Mouse (Mus musculus) midbrain, embryonic 10.5 days (tissue): ENCODE measurements around the gene Cbfa2t3. TPM values are rescaled to one million over a fixed set of nuclear protein-coding genes. Genes with fewer than 3 reads are reported as not detected.

Source experiments
- DNase-seq: peaks from one replicate; pipeline ENCODE4 v3.0.0-alpha.2; 2017; ENCODE audit warnings: low spot score
- H3K27ac ChIP-seq: fragments of 300-500 bp; sonication (generic); replicated peaks from 2 replicates; pipeline ENCODE4 v1.5.1; 2016; ENCODE audit warnings: mild to moderate bottlenecking
- H3K27me3 ChIP-seq: fragments of 300-500 bp; sonication (generic); 2 replicates; pipeline ENCODE4 v1.6.1; 2016; ENCODE audit warnings: low read depth, mild to moderate bottlenecking; ENCODE audit not compliant: poor library complexity, severe bottlenecking
- H3K36me3 ChIP-seq: fragments of 300-500 bp; sonication (generic); 2 replicates; pipeline ENCODE4 v1.6.1; 2016; ENCODE audit warnings: mild to moderate bottlenecking, moderate library complexity
- H3K4me1 ChIP-seq: fragments of 300-500 bp; sonication (generic); 2 replicates; pipeline ENCODE4 v1.6.1; 2016
- H3K4me3 ChIP-seq: fragments of 300-500 bp; sonication (generic); 2 replicates; pipeline ENCODE4 v1.5.1; 2016; ENCODE audit warnings: mild to moderate bottlenecking, moderate library complexity
- H3K9me3 ChIP-seq: fragments of 300-500 bp; sonication (generic); replicated peaks from 2 replicates; pipeline ENCODE4 v1.6.1; 2016; ENCODE audit warnings: mild to moderate bottlenecking
- WGBS: fragments of 180-500 bp; shearing (Covaris S2); methylation state at CpG from one replicate; pipeline ENCODE4 v1.1.7; 2016; 5-methylcytosine and 5-hydroxymethylcytosine counted together
- polyA plus RNA-seq: library from polyadenylated mRNA; unstranded; fragments of >200 nt; fragmentation: Nextera tagmentation; extraction: Ambion mirVana; gene quantifications from 2 replicates; pipeline ENCODE4 v1.2.1, GENCODE M21; 2016

Cbfa2t3 gene
- polyA plus RNA-seq, 1 experiment from 2014 or later, result 1.9 TPM

DNA sequence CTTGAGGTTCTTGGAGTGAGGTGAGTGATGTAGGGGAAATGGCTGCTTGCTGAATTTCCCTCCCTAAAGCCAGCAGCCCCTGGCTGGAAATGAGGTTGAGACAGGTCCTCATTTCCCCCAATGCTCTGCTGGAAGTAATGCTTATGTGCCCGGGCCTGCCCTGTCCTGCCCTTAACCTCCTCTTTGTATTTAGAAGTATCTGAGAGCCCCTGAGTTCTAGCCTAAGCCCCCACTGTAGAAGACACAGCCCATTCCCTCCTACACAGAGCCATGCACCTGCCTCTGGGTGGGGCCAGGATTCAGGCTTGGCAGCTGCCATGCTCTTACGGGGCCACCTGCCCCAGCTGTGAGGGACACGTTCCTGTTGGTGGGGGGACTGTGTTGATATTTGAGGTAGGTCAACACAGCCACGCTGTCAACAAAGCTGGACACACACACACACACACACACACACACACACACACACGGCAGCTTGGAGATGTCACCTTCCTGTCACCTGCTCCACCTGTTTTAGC is 598 bp downstream of the Cbfa2t3 start:
- 86% methylated on average over 5 of the region's 5 CpGs for WGBS
- peaks cover 33% of the 10 kb centered on the region for H3K4me1 ChIP-seq
- H3K27me3 ChIP-seq, result peaks cover 4% of the 10 kb centered on the region; the same call in 1 of the 2 replicates
- peak overlapping the region; percentile 53 for H3K27ac ChIP-seq
- H3K9me3 ChIP-seq, result no peaks in the 10 kb centered on the region
- peak overlapping the region; percentile 29 for H3K4me3 ChIP-seq
- no peaks in the 10 kb centered on the region for H3K36me3 ChIP-seq
- no peak for DNase-seq

DNA sequence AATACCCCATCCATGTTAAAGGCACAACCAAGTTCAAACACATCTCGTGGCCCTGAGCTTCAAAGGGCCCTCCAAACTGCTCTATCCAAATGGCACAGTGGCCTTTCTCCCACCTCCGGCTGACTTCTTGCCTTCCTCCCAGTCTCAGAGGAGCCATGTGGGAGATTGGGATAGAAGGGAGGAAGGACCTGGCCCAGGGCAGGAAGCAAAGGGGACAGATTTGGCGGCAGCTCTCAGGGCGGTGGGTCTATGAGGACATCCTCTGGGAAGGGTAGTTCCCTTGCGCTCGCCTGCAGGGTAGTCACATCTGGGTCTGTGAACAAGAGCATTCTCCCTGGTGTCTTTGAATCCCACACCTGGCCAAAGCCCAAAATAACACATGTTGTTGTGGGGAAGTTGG is 1.3 kb downstream of the Cbfa2t3 start:
- no peak for DNase-seq
- H3K4me1 ChIP-seq, result peaks cover 33% of the 10 kb centered on the region
- 83% methylated on average over 6 of the region's 6 CpGs for WGBS
- no peaks in the 10 kb centered on the region for H3K9me3 ChIP-seq
- H3K27me3 ChIP-seq, result peaks cover 4% of the 10 kb centered on the region; the same call in 1 of the 2 replicates
- H3K4me3 ChIP-seq, result 0 out of 2 replicates have a peak overlapping the region, but pooled peaks have one; percentile 29
- no peak overlapping the region; the same call in 1 of the 2 replicates for H3K27ac ChIP-seq
- no peaks in the 10 kb centered on the region for H3K36me3 ChIP-seq

DNA sequence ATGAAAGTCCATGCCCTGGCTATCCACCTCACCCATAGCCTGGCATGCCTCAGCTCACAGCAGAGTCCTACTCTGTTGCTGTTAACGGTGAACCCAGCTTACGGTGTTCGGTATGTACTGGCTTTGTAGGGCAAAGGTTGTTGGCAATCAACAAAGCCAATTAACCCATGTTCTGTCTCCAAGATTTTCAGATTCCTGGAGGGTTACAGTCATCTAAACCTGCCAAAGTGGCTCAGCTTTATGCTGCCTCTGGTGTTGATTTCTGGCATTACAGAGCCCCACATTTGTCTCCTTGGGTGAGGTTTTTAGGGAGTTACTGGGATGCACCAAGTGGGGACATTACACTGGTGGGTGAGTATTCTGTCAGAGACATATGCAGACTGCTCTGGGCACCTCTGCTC is 1.7 kb downstream of the Cbfa2t3 start:
- Histone ChIP-seq H3K4me1 (peaks cover 33% of the 10 kb centered on the region), H3K9me3 (no peaks in the 10 kb centered on the region), H3K4me3 (no peak overlapping the region), H3K36me3 (no peaks in the 10 kb centered on the region), H3K27me3 (peaks cover 4% of the 10 kb centered on the region; the same call in 1 of the 2 replicates), H3K27ac (no peak overlapping the region)
- no peak for DNase-seq
- 86% methylated on average over 3 of the region's 3 CpGs for WGBS

DNA sequence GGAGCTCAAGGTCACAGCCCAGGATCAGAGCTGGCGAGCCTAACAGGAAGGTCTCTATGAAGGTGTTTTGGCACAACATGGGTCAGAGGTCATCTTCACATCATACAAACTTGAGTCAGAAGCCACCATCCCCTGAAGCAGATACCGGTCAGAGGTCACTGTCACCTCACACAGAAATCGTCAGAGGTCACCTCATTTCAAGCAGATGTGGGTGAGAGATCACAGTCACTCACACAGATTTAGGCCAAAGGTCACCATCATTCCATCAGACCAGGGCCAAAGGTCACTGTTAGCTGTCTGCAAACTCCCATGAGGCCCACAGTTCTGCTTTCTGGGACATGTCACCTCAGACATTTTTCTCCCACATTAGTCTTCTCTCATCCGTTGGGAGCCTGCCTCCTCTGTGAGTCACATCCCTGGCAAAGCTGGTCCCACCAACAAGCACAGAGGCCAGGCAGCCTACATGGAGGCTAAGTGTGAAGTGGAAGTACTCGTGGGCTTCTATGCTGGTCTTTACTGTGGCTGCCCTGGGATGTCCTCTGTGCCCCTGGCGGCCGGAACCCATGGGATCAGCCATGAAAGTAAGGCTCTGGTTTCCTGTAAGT is 3.4 kb downstream of the Cbfa2t3 start:
- no peak for DNase-seq
- WGBS, result 64% methylated on average over 7 of the region's 7 CpGs
- no peak overlapping the region for H3K4me3 ChIP-seq
- no peaks in the 10 kb centered on the region; the same call in 1 of the 2 replicates for H3K27me3 ChIP-seq
- H3K27ac ChIP-seq, result no peak overlapping the region
- peaks cover 30% of the 10 kb centered on the region for H3K4me1 ChIP-seq
- H3K36me3 ChIP-seq, result no peaks in the 10 kb centered on the region
- no peaks in the 10 kb centered on the region for H3K9me3 ChIP-seq

DNA sequence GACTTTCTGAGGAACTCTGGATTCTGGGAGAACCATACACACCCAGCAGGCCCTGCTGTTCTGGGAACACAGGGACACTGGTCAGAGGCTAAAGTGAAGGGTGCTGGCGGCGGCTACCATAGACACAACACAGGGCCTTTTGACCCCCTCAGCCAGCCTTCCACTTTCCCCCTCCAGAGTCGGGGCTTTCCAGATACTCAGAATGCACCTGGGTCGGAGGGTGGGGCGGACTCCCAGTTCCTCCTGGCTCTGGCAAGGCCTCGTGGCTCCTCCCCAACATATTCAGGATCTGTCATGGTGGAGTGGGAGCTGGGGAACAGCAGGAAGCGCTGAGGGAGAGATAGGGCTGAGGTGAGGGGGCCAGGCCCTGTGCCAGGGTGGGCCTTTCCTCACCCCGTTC is 6.8 kb downstream of the Cbfa2t3 start:
- WGBS, result 82% methylated on average over 8 of the region's 8 CpGs
- no peaks in the 10 kb centered on the region; the same call in 1 of the 2 replicates for H3K27me3 ChIP-seq
- peaks cover 13% of the 10 kb centered on the region for H3K4me1 ChIP-seq
- H3K4me3 ChIP-seq, result no peak overlapping the region
- no peak overlapping the region for H3K27ac ChIP-seq
- H3K9me3 ChIP-seq, result no peaks in the 10 kb centered on the region
- H3K36me3 ChIP-seq, result no peaks in the 10 kb centered on the region
- DNase-seq, result no peak

DNA sequence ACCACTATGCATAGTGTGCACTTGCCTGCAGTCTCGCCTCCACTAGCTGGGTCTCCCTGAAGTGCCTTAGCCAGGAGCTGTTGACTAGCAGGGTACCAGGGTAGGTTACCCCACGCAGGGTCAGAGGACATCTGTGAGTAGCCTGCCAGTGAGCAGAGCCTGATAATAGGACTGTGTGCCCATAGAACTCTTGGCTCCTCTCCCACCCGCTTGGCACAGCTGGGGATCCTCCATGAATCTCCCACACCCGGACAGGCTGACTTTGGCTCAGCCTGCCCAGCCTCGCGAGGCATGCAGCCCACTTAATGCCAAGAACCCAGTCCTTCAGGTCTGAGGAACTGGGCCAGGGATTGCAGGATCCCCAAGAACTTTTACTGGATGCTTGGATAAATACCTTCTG is 7.9 kb downstream of the Cbfa2t3 start:
- peaks cover 13% of the 10 kb centered on the region for H3K4me1 ChIP-seq
- H3K27me3 ChIP-seq, result no peaks in the 10 kb centered on the region
- no peak for DNase-seq
- no peaks in the 10 kb centered on the region for H3K36me3 ChIP-seq
- no peak overlapping the region for H3K27ac ChIP-seq
- H3K9me3 ChIP-seq, result no peaks in the 10 kb centered on the region
- H3K4me3 ChIP-seq, result no peak overlapping the region
- WGBS, result 86% methylated on average over 6 of the region's 6 CpGs

DNA sequence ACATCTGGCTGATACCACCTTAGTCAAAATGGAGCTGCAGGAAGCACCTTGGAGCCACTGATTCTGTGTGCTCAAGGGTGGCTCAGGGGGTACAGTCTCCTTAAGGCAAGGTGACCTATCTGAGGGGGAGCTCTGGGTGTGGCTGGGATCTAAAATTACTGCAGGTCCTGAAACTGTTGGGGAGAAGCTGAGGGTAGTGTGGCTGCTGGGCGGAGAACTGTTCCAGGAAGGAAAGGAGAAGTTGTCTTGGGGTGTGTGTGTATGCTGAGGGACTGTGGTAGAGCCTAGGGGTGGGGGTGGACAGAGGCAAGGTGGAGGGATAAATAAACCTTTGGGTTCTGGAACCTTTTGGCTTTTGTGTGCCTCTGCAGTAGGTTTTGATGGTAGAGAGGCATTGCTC is 9.6 kb downstream of the Cbfa2t3 start:
- no peak overlapping the region for H3K4me3 ChIP-seq
- 0 out of 2 replicates have a peak, but pooled peaks cover 3% of the 10 kb centered on the region for H3K4me1 ChIP-seq
- DNase-seq, result no peak
- no peaks in the 10 kb centered on the region for H3K36me3 ChIP-seq
- H3K27me3 ChIP-seq, result peaks cover 7% of the 10 kb centered on the region
- H3K27ac ChIP-seq, result no peak overlapping the region
- 88% methylated on average over 1 of the region's 1 CpGs for WGBS
- H3K9me3 ChIP-seq, result no peaks in the 10 kb centered on the region

DNA sequence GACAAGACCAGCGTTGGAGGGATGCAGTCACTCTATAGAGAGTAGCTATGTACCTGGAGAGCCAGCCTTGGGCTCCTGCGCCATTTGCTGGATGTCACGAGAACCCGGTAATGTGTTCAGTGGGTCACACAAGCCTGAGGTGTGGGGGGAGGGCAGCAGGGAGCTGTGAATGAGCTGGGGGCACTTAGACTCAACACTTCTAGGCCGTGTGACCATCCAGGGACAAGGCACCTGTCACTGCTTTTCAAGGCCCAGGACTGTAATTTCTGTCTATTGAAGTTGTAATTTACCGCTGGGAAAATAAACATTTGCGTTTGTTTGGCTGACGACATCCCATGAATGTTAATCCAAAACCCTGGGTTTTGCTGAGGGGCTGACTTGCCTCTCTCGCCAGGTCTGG is 12.0 kb downstream of the Cbfa2t3 start:
- H3K27ac ChIP-seq, result no peak overlapping the region
- DNase-seq, result no peak
- 73% methylated on average over 9 of the region's 9 CpGs for WGBS
- H3K36me3 ChIP-seq, result no peaks in the 10 kb centered on the region
- H3K27me3 ChIP-seq, result peaks cover 21% of the 10 kb centered on the region
- no peaks in the 10 kb centered on the region for H3K9me3 ChIP-seq
- H3K4me3 ChIP-seq, result no peak overlapping the region
- H3K4me1 ChIP-seq, result no peaks in the 10 kb centered on the region

DNA sequence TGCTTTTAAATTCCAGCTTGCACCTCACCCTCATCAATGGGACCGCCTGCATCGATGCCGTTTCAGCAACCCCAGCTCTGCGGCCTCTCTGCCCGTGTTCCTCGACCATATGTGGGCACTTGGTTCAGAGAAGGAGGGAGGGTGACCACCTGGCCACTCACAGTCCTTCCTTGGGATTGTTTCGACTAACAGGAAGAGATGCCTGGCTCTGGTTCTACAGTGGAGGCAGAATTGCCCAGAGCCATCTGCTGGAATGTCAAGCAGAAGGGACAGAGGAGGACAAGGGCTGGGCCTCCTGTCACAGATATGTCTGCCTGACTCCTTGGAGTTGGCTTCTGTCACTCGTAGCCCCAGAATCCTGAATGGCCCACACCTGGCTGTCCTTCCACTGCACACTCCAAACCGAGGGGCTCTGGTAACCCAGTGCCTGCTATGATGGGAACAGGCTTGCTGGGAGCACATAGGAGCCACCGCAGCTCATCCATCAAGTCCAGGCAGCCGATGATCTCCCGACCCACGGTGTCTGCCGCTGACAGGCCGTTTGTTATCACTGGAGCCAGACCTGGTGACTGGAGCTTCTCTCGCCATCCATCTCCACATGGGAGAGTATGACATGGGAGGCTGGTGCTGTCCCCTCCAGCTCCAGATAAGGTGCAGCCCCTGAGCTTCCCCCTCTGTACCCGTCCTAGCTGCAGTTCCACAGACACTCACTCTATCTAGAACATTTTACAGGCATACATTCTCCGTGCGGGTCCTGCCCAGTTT is 13.6 kb downstream of the Cbfa2t3 start:
- Histone ChIP-seq H3K27ac (no peak overlapping the region), H3K9me3 (no peaks in the 10 kb centered on the region), H3K36me3 (no peaks in the 10 kb centered on the region), H3K4me1 (peaks cover 2% of the 10 kb centered on the region; the same call in 1 of the 2 replicates), H3K27me3 (peaks cover 37% of the 10 kb centered on the region), H3K4me3 (no peak overlapping the region)
- DNase-seq, result no peak
- 90% methylated on average over 19 of the region's 19 CpGs for WGBS

DNA sequence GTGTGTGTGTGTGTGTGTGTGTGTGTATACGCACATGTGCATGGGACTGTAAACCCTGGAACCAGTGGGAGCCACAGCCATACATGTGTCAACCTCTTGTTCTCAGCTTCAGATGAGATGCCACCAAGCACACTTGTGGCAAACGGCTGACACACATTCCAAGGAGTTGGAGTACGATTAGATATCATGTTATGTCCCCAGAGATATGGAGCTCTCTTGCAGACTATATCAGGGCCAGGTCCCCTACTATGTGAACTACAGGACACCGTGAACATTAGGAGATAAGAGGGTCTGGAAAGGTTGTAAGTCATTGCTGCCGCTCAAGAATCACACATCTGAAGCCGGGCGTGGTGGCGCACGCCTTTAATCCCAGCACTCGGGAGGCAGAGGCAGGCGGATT is 16.1 kb downstream of the Cbfa2t3 start:
- Histone ChIP-seq H3K27me3 (peaks cover 62% of the 10 kb centered on the region), H3K36me3 (no peaks in the 10 kb centered on the region), H3K9me3 (no peaks in the 10 kb centered on the region), H3K4me1 (peaks cover 27% of the 10 kb centered on the region), H3K4me3 (no peak overlapping the region), H3K27ac (no peak overlapping the region)
- WGBS, result 91% methylated on average over 11 of the region's 11 CpGs
- DNase-seq, result no peak

DNA sequence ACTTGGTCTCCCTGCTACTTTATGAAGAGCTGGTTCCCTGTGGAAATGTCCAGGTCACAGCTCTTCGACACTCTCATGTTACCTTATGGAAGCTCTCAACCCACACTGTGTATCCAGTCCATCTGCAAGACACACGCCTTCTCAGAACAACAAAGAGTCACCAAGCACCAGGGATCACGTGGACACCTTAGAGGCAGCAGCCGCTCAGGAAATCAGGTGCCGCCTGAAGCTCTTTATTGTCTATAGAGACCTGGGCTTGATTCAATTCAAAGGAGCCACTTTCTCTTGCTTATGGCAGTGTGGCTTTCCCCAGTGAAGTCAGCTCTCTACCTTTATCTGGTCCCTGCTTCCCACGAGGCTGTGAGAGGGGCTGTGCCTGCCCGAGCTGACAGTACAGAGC is 18.7 kb downstream of the Cbfa2t3 start:
- Histone ChIP-seq H3K27ac (no peak overlapping the region), H3K9me3 (no peaks in the 10 kb centered on the region), H3K27me3 (peaks cover 83% of the 10 kb centered on the region), H3K4me3 (no peak overlapping the region), H3K36me3 (no peaks in the 10 kb centered on the region), H3K4me1 (peaks cover 52% of the 10 kb centered on the region)
- WGBS, result 51% methylated on average over 7 of the region's 7 CpGs
- no peak for DNase-seq

DNA sequence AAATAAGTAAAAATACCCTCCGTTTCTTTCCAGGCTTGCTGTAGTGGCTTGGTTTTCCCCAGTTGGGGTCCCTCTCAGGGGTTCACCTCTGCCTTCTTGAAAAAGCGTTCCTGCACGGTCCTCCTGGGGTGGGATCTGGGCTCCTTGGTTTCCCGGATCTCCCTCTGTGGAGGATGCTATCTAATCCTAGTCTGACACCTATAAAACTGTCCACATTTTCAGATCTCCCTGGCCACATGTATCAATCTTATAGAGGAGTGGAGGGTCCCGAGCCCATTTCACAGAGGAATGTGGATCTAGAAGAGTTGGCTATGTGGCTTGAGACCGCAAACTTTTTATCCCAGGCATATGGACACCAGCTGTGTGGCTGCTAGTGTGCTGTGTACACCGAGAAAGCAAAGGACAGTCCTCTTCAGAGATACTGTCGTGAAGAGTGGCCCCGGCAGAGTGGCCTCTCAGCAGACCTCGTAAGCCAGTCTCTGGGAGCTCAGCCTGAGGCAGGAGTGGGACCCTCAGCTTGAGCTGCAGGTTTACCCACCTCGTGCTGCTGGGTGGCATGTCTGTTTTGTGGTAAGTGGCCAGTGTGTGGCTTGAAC is 19.5 kb downstream of the Cbfa2t3 start:
- Histone ChIP-seq H3K4me3 (peak overlapping the region; percentile 75), H3K4me1 (peaks cover 57% of the 10 kb centered on the region), H3K27ac (peak overlapping the region; percentile 33; the same call in 1 of the 2 replicates), H3K9me3 (no peaks in the 10 kb centered on the region), H3K27me3 (peaks cover 89% of the 10 kb centered on the region), H3K36me3 (no peaks in the 10 kb centered on the region)
- 33% methylated on average over 11 of the region's 11 CpGs for whole genome bisulfite sequencing
- no peak for DNase-seq

DNA sequence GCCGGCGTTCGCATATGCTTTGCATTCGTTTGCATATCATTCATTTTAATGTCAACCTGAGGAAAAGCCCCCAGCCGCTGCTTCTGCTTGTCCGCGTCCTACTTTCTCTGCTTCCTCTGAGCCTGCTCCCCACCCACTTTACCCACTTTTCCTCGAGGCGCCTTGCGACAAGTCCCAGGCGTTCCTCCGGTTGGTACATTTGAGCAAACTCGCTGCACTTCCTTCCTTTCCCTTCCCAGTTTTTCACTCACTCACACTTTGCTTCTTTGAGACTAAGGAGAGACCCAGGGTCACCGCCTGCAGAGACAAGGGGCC is 20.1 kb downstream of the Cbfa2t3 start:
- no peaks in the 10 kb centered on the region for H3K9me3 ChIP-seq
- H3K27ac ChIP-seq, result peak overlapping the region; percentile 86
- DNase-seq, result no peak
- H3K27me3 ChIP-seq, result peaks cover 95% of the 10 kb centered on the region
- no peaks in the 10 kb centered on the region for H3K36me3 ChIP-seq
- peaks cover 62% of the 10 kb centered on the region for H3K4me1 ChIP-seq
- WGBS, result under 1% methylated on average over 14 of the region's 14 CpGs
- peak overlapping the region; percentile 75 for H3K4me3 ChIP-seq
